Mouse (Mus musculus) brain, embryonic 14.5 days (tissue): Measurements from ENCODE around the gene Syt16.

Experiments used
- CTCF ChIP-seq: fragments of 200-500 bp; IDR thresholded peaks from 2 replicates; pipeline ENCODE4 v1.5.1; 2012; ENCODE audit warnings: inconsistent platforms, mild to moderate bottlenecking, moderate library complexity, borderline replicate concordance; ENCODE audit not compliant: insufficient read depth, insufficient read length; ENCODE audit errors: extremely low read depth
- POLR2A ChIP-seq: fragments of 200-500 bp; IDR thresholded peaks from 2 replicates; pipeline ENCODE4 v1.6.1; 2012; ENCODE audit warnings: mild to moderate bottlenecking, inconsistent platforms, borderline replicate concordance; ENCODE audit not compliant: poor library complexity, insufficient read depth, insufficient read length, severe bottlenecking; ENCODE audit errors: extremely low read depth

DNA sequence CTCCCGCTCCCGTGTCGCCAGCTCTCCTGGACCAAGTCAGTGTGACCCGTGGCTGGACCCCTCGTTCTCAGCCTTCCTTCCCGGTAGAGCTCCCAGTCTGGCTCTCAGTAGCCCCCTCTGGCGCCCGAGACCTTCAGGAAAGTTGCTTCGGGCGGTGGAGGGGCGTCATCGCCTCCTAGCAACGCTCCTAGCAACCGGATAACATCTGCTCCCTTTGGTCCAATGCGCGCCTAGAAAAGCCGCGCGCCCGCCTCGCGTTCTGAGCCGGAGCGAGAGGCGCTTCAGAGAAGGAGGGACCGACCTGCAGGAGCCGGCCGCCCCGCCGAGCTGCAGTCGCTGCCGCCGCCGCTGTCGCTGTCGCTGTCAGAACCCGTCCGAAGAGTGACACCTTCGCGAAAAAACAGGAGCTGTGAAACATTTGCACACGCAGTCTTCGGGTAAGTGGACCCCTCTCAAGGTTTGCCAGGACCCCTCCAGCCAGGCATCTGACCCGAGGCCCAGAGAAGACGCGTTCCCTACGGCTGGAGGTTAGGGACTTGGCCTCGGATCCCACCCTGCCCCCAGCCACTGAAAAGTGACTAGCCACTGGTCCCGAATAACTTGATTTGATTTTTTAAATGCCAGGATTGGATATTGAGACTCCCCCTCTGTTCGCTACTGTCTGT lies 286.7 kb downstream of the Syt16 start:
- TF ChIP-seq CTCF, result peak; percentile 77
- TF ChIP-seq POLR2A, result no peak
